Mouse (Mus musculus) C2C12 (cell line): ENCODE data around the gene Csrp2. TPM values are rescaled to one million over a fixed set of nuclear protein-coding genes. Genes with fewer than 3 reads are reported as not detected.

Experiments
- H3K27me3 ChIP-seq: one replicate; pipeline ENCODE4 v1.6.1; 2011; ENCODE audit not compliant: control insufficient read depth, insufficient read depth, insufficient read length
- H3K36me3 ChIP-seq: one replicate; pipeline ENCODE4 v1.6.1; 2011; ENCODE audit not compliant: control insufficient read depth, insufficient read depth
- H3K4me3 ChIP-seq: one replicate; pipeline ENCODE4 v1.5.1; 2011; ENCODE audit warnings: mild to moderate bottlenecking, control low read depth; ENCODE audit not compliant: poor library complexity, insufficient read depth, severe bottlenecking
- H3K79me2 ChIP-seq: one replicate; pipeline ENCODE4 v1.6.1; 2011; ENCODE audit not compliant: control insufficient read depth, insufficient read depth
- H3K79me3 ChIP-seq: one replicate; pipeline ENCODE4 v1.6.1; 2011; ENCODE audit warnings: low read depth, control low read depth
- H3ac ChIP-seq: one replicate; pipeline ENCODE3; 2011; ENCODE audit warnings: low read depth; ENCODE audit not compliant: control insufficient read depth, insufficient read length
- CEBPB ChIP-seq: IDR thresholded peaks from one replicate; pipeline ENCODE4 v1.6.1; 2011; ENCODE audit warnings: low read depth, mild to moderate bottlenecking, control low read depth, moderate library complexity
- CTCF ChIP-seq: IDR thresholded peaks from one replicate; pipeline ENCODE4 v1.5.1; 2011; ENCODE audit not compliant: control insufficient read depth, insufficient read depth, insufficient read length
- FOSL1 ChIP-seq: IDR thresholded peaks from one replicate; pipeline ENCODE4 v1.8.0; 2011; ENCODE audit warnings: mild to moderate bottlenecking, low read length; ENCODE audit not compliant: poor library complexity, insufficient read depth, severe bottlenecking
- MAX ChIP-seq: IDR thresholded peaks from one replicate; pipeline ENCODE4 v1.6.1; 2011; ENCODE audit warnings: mild to moderate bottlenecking, control low read depth
- MYOD1 ChIP-seq: IDR thresholded peaks from one replicate; pipeline ENCODE4 v1.6.1; 2011; ENCODE audit warnings: low read depth; ENCODE audit not compliant: control insufficient read depth, insufficient read length
- MYOG ChIP-seq: IDR thresholded peaks from one replicate; pipeline ENCODE4 v1.6.1; 2011; ENCODE audit not compliant: control insufficient read depth, insufficient read length; ENCODE audit errors: extremely low read depth
- USF1 ChIP-seq: IDR thresholded peaks from one replicate; pipeline ENCODE4 v1.6.1; 2011; ENCODE audit warnings: low read depth, mild to moderate bottlenecking, control low read depth, moderate library complexity
- polyA plus RNA-seq: library from polyadenylated mRNA; unstranded; fragments of >200 nt; fragmentation: generic; extraction: Trizol; gene quantifications from one replicate; pipeline ENCODE4 v1.2.1, GENCODE M21; 2012; ENCODE audit warnings: missing spikeins

Gene Csrp2
- polyA plus RNA-seq, 1 experiment = 398 TPM

DNA sequence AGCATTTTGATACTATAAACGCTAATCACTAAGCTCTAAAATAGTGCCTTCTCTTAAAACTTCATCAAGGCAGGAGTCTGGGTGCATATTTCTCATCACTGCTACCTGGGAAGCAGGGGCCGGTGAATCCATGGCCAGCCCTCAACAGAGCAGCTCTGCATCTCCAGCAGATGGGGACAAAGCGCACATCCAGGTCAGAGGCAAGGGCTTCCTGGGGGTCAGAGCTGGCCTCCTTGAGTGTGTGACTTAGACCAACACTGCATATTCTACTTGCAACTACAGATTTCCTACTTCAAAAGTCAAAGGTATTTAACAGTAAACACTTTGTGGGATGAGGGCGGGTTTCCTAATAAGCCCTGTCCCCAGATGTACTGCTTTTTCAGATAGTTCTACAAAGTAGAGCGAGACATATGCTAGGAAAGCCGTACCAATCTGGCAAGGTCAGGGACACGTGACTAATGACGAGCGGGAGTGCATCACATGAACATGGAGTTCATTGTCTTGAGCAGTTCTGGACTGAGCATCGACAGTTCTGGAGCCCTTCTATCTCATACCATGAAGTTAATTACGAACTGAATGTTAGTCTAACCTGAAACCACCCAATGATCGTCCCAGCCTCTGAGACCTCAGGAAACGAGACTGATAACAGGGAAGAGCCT lies 21.3 kb downstream of the Csrp2 start:
- no peaks in the 10 kb centered on the region for H3K27me3 ChIP-seq
- no peak for TF ChIP-seq MYOD1
- TF ChIP-seq USF1 = no peak
- no peak for TF ChIP-seq FOSL1
- TF ChIP-seq MAX = no peak
- TF ChIP-seq MYOG = no peak
- no peak for TF ChIP-seq CEBPB
- TF ChIP-seq CTCF = no peak
- H3K79me2 ChIP-seq = no peaks in the 10 kb centered on the region
- H3K36me3 ChIP-seq = peaks cover 95% of the 10 kb centered on the region
- no peak overlapping the region for H3K4me3 ChIP-seq
- H3ac ChIP-seq = no peak overlapping the region
- H3K79me3 ChIP-seq = no peaks in the 10 kb centered on the region

DNA sequence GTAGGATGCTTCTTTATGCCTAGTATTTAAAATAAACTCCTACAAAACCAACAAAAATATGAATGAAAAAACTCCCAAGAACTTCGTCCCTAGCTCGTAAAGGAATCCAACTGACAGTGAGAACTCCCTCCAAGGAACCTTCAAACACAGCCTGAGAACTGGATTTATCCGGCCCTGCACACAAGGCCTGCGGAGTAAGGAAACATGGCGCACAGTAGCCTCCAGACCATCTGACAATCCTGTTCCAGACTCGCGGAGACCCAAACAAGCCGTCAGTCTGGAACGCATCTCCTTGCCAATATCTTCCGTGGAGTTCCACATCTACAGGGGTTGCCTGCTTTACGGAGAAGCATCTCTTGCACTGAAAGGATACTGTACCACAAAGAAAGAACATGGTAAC lies 22.4 kb downstream of the Csrp2 start:
- TF ChIP-seq CEBPB (no peak), MYOG (no peak), MAX (no peak), CTCF (no peak), USF1 (no peak), FOSL1 (no peak), MYOD1 (no peak)
- Histone ChIP-seq H3K36me3 (peaks cover 94% of the 10 kb centered on the region), H3K79me2 (no peaks in the 10 kb centered on the region), H3K4me3 (no peak overlapping the region), H3K27me3 (no peaks in the 10 kb centered on the region), H3K79me3 (no peaks in the 10 kb centered on the region), H3ac (no peak overlapping the region)

DNA sequence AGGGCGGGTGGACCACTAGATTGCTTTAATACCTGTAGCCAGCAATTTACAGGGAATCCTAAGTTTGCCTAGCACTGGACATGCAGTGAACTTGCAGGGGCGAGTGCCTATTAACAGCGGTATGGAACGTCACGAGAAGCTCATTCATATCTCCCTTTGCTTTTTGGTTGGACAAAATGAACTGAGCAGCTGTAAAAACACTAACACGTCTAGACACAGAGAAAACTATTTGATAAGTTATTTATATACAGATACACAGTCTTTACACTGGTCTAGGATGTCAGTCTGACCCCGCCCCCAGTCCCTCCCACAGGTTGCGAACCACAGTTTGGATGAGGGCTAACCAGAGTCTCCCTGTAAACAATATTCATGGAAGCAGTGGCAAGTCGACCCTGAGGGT lies 23.2 kb downstream of the Csrp2 start:
- no peak overlapping the region for H3ac ChIP-seq
- no peak overlapping the region for H3K4me3 ChIP-seq
- peaks cover 93% of the 10 kb centered on the region for H3K36me3 ChIP-seq
- no peaks in the 10 kb centered on the region for H3K27me3 ChIP-seq
- no peaks in the 10 kb centered on the region for H3K79me2 ChIP-seq
- TF ChIP-seq CTCF (no peak), CEBPB (no peak), FOSL1 (no peak), USF1 (no peak), MYOD1 (no peak), MAX (no peak), MYOG (no peak)
- no peaks in the 10 kb centered on the region for H3K79me3 ChIP-seq

DNA sequence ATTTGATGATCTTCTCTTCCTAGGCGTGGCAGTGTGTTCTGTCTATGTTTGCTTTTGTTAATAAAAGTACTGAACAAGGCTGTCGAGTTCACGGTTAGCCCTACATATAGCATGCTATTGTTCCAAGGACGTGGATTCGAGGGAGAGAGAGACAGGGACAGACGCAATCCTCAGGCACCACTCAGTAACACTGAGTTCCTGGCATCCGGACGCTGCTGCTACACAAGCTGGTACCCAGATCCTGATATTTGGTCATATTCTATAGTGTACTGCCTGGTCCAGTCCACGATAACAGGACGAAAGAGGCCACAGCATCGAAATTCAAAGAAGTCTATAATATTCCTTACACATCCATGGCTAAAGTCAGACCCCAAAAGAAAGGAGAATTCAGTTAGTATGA lies 24.6 kb downstream of the Csrp2 start:
- Histone ChIP-seq H3K79me2 (no peaks in the 10 kb centered on the region), H3K36me3 (peaks cover 84% of the 10 kb centered on the region), H3ac (no peak overlapping the region), H3K27me3 (no peaks in the 10 kb centered on the region), H3K79me3 (no peaks in the 10 kb centered on the region), H3K4me3 (no peak overlapping the region)
- TF ChIP-seq MAX (no peak), MYOG (no peak), CTCF (no peak), FOSL1 (no peak), CEBPB (no peak), USF1 (no peak), MYOD1 (no peak)

DNA sequence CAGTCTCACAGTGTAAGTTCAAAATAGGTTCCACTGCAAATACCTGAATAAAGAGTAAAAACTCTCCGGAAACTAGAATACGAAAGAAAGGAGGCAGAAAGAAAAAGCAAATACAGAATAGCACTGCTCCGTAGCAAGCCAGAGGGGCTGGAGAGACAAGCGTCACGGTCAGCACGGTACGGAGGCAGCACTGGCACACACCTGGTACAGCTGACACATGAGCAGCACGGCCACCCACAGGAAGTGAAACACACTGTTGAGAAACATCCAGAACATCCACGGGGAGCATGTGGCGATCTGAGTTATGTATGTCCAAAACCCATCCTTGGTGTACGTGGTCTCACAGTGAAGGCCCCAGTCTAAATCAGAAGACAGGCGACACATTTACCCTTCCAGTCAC lies 26.4 kb downstream of the Csrp2 start:
- H3ac ChIP-seq = no peak overlapping the region
- no peak for TF ChIP-seq CEBPB
- H3K36me3 ChIP-seq = peaks cover 80% of the 10 kb centered on the region
- no peaks in the 10 kb centered on the region for H3K79me2 ChIP-seq
- no peaks in the 10 kb centered on the region for H3K79me3 ChIP-seq
- H3K27me3 ChIP-seq = no peaks in the 10 kb centered on the region
- no peak overlapping the region for H3K4me3 ChIP-seq

DNA sequence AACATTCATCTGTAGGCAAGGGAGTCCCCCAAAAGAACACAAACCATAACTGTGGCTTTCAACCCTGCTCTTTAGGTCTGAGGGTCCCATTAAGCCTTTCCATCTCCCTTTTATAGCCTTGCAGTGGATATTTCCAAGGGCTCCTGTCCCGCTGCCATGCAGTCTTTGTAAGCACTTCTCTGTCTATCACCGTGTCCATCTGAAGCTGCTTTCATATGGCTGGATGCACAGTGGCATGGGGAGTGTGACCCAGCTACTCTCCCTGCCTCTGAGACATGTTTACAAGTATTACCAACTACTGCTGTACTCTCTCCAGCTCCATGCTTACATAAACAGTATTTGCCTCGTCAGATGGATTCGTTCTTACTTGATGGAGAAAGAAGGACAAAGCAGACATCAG lies 28.0 kb downstream of the Csrp2 start:
- H3ac ChIP-seq = no peak overlapping the region
- TF ChIP-seq CEBPB = no peak
- TF ChIP-seq MAX = no peak
- TF ChIP-seq CTCF = no peak
- no peak for TF ChIP-seq FOSL1
- TF ChIP-seq MYOD1 = no peak
- peaks cover 64% of the 10 kb centered on the region for H3K36me3 ChIP-seq
- H3K4me3 ChIP-seq = no peak overlapping the region
- H3K79me2 ChIP-seq = no peaks in the 10 kb centered on the region
- H3K27me3 ChIP-seq = no peaks in the 10 kb centered on the region
- H3K79me3 ChIP-seq = no peaks in the 10 kb centered on the region
